In genomic region chr17:26203321-26203811, GRCm38 (mm10) we compare ENCODE assay signal across 1 mouse cellular context.
TF ChIP-seq lines count a peak whose summit lies in the region.

No protein-coding gene starts in this region.

TF ChIP-seq in MEL, 35 proteins besides CTCF, POLR2A, EP300 and RAD21 (continued from another document):
- 0 out of 2 replicates have a peak, but pooled peaks have one; percentile 34 for TF ChIP-seq MYC (IDR thresholded peaks at IDR 0.05; ENCODE audit: low read depth, low read length)
- TF ChIP-seq MAX (IDR thresholded peaks at IDR 0.05; ENCODE audit: low read length) = 0 out of 2 replicates have a peak, but pooled peaks have one; percentile 35
- TF ChIP-seq TBP (IDR thresholded peaks at IDR 0.05; ENCODE audit: low read depth, low read length) = no peak
- no peak for TF ChIP-seq BHLHE40 (IDR thresholded peaks at IDR 0.05; ENCODE audit: borderline replicate concordance, low read depth, low read length)
- 0 out of 2 replicates have a peak, but pooled peaks have one; percentile 4 for TF ChIP-seq RCOR1 (IDR thresholded peaks at IDR 0.05; ENCODE audit: low read depth, low read length)
- no peak for TF ChIP-seq MYB (IDR thresholded peaks at IDR 0.05; ENCODE audit: low read depth, low read length)
- 0 out of 2 replicates have a peak, but pooled peaks have one; percentile 16 for TF ChIP-seq NRF1 (IDR thresholded peaks at IDR 0.05; ENCODE audit: insufficient read depth, low read depth, low read length, poor library complexity, severe bottlenecking)
- TF ChIP-seq TCF12 (IDR thresholded peaks at IDR 0.05; ENCODE audit: low read depth, low read length) = no peak
- TF ChIP-seq ELF1 (IDR thresholded peaks at IDR 0.05; ENCODE audit: low read depth, low read length) = no peak
